Mouse (Mus musculus) ovary, postnatal 10 days (tissue): Measurements from ENCODE around the gene Foxred2.

Experiments used
- DNase-seq: peaks from one replicate; pipeline ENCODE4 v3.0.0; 2022; ENCODE audit warnings: low spot score

Foxred2 gene

DNA sequence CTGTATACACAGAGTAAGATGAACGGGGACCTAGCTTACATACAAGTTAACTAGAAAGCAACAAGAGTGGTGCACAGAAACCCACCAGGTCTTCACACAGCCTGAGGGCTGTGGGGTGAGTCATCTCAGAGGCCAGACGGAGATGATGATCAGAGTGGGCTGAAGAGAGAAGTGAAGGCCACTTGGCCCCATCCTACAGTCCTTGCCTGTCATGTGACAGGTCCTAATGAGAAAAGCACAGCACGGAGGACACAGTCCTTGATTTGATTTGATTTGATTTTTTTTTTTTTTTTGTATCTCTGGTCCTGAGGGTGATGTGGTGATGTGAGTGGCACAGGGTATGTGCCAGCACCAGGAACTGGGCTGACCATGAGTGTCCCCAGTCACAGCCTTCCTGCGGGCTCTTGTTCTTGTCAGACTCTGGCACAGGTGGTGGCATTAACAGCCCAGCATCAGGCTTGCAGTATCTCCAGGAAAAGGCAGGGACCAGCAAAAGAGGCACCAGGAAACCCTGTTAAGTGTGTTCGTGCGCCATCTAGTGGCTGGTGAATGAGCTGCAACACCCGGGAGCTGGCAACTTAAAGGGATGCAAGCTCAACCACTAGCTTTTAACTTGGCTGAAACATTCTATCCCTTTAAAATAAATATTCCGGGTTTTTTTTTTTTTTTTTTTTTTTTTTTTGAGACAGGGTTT is 39.5 kb downstream of the Foxred2 start:
- peak; percentile 87 for DNase-seq

DNA sequence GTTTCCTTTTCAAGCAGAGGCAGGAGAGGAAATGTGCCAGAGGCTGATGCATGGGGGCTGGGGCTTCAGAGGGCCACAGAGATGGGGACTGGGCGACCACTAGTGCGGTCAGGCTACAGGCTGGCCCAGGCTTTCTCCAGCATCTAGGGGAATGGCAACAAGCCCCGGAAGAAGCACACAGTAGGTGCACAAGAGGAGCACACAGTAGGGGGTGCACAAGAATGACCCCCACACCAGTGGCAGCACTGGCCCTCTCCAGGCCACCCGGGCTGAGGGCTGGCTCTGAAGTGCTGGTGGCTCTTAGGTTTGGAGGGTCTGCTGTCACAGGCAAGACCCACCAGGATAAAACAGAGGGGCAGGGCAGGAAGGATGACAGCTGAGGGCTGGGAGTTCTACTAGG is 41.2 kb downstream of the Foxred2 start:
- no peak for DNase-seq

DNA sequence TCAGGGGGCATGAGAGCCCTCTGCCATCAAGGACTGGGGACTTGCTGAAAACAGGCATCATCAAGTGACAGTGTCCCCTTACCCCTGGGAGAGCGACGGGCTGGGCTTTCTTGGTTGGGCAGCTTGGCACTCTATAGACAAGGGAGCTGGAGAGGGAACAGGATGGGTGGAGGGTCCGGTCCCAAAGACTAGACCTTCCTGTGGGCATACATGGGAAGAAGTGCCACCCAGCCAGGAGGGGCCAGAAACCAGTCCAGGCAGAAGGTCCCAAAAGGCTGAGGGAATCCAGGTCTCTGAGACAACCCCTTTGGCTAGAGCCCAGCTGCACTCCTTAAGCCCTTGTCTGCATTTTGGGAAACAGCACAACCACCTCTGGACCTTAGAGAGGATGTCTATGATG is 42.0 kb downstream of the Foxred2 start:
- no peak for DNase-seq

DNA sequence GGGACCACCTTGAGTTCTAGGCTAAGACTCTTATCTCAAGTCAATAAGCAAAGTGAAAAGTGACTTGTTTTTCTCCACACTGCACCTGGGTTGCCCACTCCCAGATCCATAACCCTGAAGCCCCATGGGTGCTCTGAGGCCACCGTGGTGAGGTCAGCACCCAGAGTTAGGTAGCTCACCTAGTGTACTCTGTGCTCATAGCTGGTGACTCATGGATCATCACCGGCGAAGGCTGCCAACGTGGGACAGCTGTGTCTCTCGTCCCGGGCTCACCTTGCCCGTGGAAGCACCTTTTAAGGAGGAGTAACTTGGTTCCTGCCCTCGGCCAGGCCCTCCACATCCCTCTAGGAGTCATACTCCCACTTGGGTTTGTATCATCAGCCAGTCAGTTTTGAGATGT is 43.5 kb downstream of the Foxred2 start:
- DNase-seq, result no peak

DNA sequence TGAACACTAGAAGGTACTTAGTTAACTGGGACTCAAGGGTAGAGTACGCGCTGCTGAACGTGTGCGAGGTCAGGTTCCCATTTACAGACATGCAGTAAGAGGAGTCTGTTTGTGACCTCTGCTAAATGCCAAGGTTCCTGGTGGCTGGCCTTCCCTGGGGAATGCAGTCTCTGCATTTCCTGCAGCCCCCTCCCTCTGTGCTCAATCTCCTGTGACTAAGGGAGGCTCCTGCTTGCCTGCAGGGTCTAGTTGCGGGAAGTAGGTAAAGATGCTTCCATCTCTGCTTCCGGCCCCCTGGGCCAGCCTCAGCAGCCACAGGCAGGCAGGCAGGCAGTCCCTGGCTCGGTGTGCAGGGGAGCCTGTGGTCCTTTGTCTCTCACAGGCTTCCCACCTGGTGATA is 43.9 kb downstream of the Foxred2 start:
- no peak for DNase-seq

DNA sequence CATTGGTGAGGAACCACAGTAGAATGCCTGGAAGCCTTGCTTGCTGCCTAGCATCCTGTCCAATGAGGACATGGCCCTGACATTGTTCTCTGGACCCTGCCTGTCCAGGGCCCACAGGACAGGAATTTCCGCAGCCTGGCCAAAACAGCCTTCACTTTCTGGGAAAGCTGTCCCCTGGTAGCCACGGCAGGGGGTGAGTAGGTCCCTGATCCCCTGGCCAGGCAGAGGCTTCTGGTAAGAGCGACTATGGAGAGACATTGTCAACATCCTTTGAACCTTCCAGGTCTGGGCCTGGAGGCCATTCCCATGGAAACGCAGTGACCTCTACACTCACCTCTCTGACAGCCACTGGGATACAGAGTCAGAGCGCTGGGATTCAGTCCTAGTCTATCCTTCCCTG is 44.5 kb downstream of the Foxred2 start:
- DNase-seq, result no peak

DNA sequence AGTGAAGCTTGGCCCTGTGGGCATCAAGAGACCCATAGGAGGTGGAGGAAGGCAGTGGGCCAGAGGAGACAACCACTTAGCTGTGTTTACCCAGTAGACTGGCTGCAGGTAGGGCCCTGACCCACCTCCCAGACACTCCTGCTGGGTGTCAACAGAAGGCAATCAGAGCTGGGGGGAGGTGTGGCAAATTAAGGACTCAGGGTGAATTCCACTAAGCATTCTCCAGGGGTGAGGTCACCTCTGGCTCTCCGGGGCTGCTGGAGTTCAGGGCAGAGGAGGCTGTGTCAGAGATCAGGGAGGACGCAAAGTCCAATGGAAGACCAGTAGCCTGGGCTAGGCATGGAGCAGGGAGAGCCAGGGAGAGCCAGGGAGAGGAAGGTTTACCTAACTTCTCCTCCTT is 45.5 kb downstream of the Foxred2 start:
- no peak for DNase-seq

DNA sequence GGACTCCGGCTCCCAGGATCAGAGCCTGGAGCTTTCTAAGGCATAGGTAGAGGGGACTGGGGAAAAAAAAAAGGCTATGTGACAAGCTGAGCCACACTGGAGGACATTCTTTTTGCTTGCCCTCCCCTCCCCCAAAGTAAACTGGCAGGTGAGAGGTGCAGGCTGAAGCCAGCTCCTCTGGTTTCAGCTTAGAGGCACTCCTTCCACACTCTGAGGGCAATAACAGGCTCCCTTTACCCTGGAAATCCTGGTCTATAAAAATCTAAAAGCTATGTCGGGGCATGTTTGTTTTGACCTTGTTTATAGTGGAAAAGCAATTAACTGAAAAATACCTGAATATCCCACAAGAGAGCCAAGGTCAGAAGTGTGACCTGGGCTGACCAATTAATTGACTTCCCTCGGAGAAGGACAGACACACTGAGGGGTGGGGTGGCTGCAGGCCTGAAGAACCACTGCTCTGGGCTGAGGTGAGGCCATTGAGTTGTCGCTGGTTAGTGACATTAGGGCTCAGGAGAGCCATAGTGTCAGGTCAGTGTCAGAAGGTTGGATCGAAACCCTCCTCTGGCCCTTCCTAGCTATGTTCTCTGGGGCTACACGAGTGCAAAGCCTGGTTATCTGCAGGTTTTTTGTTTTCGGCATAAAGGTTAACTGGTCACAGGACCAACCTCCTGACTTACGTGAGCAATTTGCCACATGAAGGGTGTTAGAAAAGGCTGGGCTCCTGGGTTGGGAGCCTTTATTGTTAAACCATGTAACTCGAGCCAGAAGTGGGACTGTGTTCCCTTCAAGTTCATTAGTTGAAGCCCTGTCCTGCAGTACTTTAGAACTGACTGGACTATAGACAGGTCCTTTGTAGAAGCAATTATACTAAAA is 48.6 kb downstream of the Foxred2 start:
- no peak for DNase-seq

DNA sequence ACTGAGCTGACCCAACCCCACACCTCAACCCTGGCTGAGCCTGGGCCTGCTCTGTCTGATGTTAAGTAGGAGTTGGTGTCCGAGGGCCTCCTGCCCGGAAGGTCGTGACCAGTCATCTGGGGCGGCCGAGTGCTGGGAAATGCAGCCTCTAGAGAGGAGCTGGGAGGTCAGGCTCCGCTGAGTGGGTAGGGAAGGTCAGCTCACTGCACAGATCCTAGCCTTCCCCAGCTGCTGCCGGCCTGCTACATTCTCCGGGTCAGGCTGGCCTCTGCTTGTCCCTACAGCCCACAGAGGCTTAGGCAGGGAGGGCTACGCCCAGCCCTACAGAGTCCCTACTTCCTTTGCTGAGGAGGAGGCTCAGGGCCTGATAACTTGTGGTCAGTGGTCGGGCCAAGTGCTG is 50.0 kb downstream of the Foxred2 start:
- no peak for DNase-seq

DNA sequence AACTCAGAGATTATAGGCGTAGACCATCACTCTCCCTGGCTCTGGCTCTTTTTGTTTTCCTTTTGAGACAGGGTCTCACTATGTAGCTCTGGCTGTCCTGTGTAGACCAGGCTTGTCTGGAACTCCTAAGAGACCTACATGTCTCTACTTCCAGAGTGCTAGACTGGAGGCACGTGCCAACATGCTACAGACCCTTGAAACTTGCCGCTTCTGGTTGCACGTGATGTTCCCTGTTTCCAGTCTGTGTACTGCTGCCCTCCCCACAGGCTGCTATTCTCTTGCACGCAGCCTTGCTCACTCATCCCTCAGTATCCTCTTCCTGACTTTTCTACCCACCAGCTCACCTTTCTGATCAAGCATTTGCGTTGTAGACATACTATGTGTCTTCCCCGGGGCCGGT is 50.4 kb downstream of the Foxred2 start:
- no peak for DNase-seq

DNA sequence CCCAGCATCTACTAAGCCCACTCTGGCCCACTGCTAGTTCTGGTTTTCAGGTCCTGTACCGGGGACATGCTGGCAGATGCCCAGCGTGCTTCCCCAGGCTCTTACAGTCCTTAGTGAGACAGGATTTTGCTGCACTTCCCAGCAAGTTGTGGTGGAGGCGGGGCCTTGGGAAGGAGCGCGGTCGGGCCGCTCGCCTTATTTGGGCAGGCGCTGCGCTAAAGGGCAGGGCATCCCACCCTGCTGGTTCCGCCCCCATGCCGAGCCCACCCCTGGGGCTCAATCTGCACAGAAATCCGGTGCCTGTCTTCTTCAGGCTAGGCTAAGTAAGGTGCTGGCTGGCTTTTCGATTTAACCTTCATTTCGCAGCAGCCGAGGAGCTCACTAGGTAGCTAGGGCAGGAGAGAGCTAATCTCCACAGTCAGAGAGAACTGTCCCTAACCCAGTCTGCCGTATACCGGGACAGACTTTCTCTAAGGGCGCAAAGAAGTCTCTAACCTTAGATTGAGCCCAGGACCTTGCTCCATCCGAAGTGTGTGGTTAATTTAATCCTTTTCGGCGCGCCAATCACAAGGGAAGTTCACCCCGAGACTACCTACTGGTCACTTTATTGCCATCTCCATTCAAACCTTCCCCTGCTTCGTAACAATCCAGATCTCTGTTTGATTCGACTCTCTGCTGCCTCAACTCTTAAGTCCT is 51.1 kb downstream of the Foxred2 start:
- DNase-seq, result peak; percentile 64

DNA sequence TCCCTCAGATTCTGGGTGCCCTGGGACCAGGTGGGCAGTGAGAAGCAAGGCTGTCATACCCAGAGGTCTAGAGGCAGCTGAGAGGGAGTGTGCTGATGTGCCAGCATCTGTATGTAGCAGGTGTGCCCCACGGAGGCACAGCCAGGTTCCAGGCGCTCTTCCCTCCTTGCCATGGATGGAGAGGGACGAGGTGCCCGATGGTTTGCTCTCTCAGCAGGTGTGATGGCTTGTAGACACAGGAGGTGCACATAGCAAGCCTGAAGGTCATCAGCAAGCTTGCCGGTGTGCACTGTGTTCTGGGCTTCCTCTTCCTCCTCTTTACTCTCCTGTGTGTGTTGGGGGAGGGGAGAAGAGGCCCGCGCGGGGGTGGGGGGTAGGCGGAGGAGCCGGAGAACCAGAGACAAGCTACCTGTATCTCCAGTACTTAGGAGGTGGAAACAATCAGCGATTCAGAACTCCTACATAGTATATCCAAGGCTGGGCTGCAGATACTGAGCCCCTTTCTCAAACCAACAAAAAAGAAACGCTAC is 52.1 kb downstream of the Foxred2 start:
- no peak for DNase-seq

DNA sequence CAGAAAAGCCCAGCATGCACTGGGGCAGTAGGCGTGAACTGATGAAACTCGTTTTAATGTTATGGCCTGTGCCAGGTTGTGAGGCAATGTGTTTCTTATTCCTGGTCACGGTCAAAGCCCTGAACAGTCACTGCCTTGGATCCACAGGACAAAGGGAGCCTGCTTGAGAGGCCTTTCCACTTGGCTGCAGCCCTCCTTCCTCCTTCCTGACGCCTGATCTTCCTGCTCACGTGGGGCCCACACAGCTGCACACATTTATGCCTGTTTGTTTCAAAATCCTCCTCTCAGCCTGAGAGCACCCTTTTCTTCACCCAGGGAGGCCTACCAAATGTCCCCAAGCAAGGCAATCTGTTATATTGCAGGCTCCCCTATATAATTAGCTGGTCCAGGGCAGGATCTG is 53.3 kb downstream of the Foxred2 start:
- no peak for DNase-seq

DNA sequence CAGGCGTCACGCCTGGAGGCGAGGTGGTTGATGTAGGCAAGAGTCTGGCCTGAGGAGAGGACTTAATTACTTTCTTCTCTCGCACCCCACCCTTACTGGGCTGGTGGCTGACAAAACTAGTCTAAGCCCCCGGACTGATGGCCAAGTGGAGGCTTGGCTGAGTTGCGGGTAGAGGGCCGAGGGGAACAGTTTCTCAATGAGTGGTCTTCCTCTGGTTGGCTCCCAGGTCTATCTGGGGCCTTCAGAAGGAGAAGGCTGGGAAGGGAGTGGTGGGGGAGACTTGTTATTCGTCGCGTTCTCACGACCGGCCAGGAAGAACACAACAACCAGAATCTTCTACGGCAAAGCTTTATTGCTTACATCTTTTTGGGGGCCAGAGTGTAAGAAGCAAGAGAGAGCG is 61.6 kb downstream of the Foxred2 start:
- no peak for DNase-seq

DNA sequence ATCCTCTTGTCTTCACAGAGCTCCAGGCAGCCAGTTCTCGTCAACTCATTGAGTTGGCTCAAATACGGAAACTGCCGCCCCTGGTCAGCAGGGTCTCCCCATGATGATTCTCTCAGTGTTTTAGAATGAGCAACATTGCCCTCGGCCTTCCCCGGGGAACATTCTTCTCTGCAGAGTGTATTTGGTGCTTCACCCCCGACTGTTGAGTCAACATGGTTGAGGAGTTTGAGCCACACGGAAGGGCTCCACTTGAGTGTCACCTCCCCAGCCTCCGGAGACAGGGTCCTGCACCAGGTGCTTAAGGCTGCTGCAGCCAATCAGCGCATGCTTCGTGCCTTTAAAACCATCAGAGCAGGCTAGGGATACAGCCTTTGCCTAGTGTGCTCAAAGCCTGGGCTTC is 63.2 kb downstream of the Foxred2 start:
- no peak for DNase-seq

DNA sequence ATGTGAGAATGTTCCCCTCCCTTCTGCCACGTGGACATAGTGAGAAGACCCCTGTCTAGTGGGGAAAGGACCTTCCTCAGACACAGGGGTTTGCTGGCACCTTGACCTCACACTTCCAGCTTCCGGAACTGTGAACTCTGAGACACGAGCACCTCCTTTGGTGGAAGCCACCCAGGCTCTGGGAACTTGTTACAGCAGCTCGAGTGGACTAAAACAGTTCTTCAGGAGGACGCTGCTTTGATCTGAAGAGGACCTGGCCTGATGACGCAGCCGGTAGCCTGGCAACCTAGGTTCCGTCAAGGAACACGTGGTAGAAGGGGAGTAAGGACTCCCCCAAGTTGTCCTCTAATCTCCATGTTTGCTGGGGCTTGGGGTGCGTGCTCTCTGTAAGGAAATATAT is 64.1 kb downstream of the Foxred2 start:
- DNase-seq, result no peak

DNA sequence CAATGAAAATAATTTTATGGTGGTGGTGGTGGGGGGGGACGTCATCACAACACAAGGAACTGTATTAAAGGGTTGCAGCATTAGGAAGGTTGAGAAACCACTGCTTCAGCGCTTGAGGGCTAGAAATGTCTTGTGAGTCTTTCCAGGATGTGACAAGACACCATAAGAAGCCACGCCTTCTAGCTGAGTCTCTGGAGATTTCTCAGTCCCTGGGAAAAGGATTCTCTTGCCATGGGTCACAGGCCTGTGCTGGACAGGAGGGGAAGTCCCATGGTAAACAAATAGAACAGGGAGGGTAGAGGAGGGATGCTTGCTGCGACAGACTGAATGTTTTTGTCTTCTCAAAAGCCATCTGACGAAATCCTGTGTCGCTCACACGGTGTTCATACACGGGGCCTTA is 64.8 kb downstream of the Foxred2 start:
- DNase-seq, result no peak
